Mouse (Mus musculus): Measurements from ENCODE around the gene Psors1c2.

- TF ChIP-seq CTCF (conservative IDR thresholded peaks at IDR 0.05; ENCODE audit: low read length): no peak
- no peak for TF ChIP-seq NANOG (IDR thresholded peaks at IDR 0.05; ENCODE audit: borderline replicate concordance, low read length)
These were observed 18.2 kb upstream of the Psors1c2 start for GRCm38 (mm10) chr17:35514756-35515155.
